Mouse (Mus musculus): Measurements from ENCODE around the gene Slc35c2.

Slc35c2 gene

GRCm38 (mm10) chr2:165238416-165239145, 49.1 kb downstream of the Slc35c2 start:
- DNase-seq (ENCODE audit: low read depth): no peak

- no peak for DNase-seq (ENCODE audit: low read depth)
These were observed 52.9 kb downstream of the Slc35c2 start, which contains the start of gene Cdh22 for GRCm38 (mm10) chr2:165234613-165235291. Gene Cdh22, minus strand, starts transcription at chr2:165234853.

- DNase-seq (ENCODE audit: low read depth): no peak
These were observed 53.4 kb downstream of the Slc35c2 start for GRCm38 (mm10) chr2:165234291-165234612.

GRCm38 (mm10) chr2:165233491-165234290, 54.0 kb downstream of the Slc35c2 start:
- peak; percentile 32 for DNase-seq (ENCODE audit: low read depth)

GRCm38 (mm10) chr2:165229050-165229449, 58.6 kb downstream of the Slc35c2 start:
- DNase-seq (ENCODE audit: low read depth): no peak
